Mouse (Mus musculus): ENCODE data around the gene Kcnd2. TPM values are rescaled to one million over a fixed set of nuclear protein-coding genes. Genes with fewer than 3 reads are reported as not detected.

Gene Kcnd2
- polyA plus RNA-seq, 1 experiment from 2014 or later, result 0.32 TPM

DNA sequence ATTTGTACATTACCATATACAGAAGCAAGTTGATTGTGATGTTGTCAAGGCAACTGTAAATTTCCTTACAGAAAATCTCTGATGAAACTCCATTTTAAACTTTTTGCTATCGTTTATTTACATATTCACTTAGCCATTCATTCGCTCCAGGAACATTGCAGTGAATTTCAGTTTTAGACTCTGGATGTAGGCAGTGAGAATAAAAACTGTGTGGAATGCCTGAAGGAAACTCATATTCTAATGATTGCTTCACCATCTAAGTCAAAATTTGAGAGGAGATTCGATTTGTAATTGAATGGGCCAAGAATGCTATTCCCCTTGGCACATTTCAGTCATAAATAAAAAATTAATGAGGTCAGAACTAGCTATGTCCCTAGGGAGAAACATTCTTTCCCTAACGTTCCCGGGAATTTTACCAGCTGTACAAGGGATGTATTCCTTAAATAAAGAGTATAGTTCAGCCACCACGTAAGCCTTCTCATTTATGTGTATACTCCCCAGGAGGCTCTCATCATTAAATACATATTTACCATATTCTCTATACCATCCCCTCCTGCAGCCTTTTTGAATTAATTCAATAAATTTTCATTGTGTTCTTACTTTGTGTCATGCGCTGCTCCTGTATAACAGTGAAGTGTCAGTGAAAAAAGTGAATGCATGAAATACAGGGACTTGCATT lies 394.2 kb downstream of the Kcnd2 start:
- Histone ChIP-seq H3K4me3 (no peak overlapping the region), H3K36me3 (replicated peaks) (no peaks in the 10 kb centered on the region), H3K27ac (replicated peaks) (no peak overlapping the region), H3K4me1 (no peaks in the 10 kb centered on the region), H3K27me3 (replicated peaks; ENCODE audit: low read depth, poor library complexity, severe bottlenecking) (no peaks in the 10 kb centered on the region), H3K9me3 (no peaks in the 10 kb centered on the region)
- 81% methylated on average over 7 of the region's 7 CpGs for WGBS
- no peak for DNase-seq (ENCODE audit: low spot score)

DNA sequence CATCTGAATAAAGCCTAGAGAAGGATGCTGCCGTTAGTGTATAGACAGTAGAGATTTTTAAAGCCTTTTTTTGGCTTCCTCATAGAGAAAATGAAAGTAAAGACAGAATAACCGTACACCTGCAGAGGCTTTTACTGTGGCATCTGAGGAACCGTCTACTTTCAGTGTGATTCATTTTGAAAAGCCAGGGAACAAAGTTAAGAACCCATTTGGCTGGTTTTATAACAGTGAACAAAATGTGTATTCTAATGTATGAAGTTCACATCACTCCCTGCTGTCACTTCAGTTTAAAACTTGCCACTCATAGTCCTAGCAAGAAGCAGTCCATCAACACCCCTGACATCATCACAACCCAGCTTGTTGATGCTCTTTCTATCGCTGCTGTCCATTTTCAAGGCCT lies 414.7 kb downstream of the Kcnd2 start:
- Histone ChIP-seq H3K27me3 (replicated peaks; ENCODE audit: low read depth, poor library complexity, severe bottlenecking) (no peaks in the 10 kb centered on the region), H3K9me3 (no peaks in the 10 kb centered on the region), H3K27ac (replicated peaks) (no peak overlapping the region), H3K36me3 (replicated peaks) (no peaks in the 10 kb centered on the region), H3K4me1 (no peaks in the 10 kb centered on the region), H3K4me3 (no peak overlapping the region)
- 86% methylated on average over 4 of the region's 4 CpGs for WGBS
- DNase-seq (ENCODE audit: low spot score), result no peak

DNA sequence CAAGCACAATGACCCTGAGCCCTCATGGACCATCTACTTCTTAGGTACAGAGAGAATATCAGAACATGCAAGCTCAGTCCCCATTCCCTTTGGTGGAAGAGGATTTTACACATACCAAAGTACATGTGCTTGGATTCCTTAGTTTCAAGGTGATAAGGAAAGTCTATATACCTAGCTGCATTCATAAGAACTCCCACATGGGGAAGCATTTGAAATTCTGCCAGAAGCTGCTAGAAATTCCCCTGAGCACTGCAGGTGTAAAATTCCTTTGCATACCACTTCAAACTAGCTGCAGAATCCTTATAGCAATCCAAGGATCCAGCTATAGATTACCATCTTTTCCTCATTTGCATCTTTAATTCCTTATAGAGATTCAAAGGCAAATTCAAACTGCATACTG lies 440.4 kb downstream of the Kcnd2 start:
- Histone ChIP-seq H3K9me3 (no peaks in the 10 kb centered on the region), H3K27me3 (replicated peaks; ENCODE audit: low read depth, poor library complexity, severe bottlenecking) (no peaks in the 10 kb centered on the region), H3K4me3 (no peak overlapping the region), H3K36me3 (replicated peaks) (no peaks in the 10 kb centered on the region), H3K4me1 (no peaks in the 10 kb centered on the region), H3K27ac (replicated peaks) (no peak overlapping the region)
- DNase-seq (ENCODE audit: low spot score), result no peak

DNA sequence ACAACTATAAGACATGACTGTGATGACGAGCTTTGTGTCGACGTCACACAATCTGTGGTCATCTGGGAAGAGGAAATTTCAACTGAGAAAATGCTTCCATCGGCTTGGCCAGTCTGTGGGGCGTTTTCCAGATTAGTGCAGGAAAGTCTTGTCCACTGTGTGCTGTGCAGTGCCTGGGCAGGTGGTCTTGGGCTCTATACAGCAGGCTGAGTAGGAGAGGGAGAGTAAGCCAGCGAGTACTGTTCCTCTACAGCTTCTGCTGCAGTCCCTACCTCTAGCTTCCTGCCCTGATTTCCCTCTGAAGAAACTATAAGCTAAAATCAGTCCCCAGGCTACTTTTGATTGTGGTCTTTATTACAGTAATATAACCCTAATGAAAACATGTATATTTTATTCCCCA lies 448.8 kb downstream of the Kcnd2 start:
- 87% methylated on average over 6 of the region's 6 CpGs for WGBS
- Histone ChIP-seq H3K4me1 (no peaks in the 10 kb centered on the region), H3K9me3 (no peaks in the 10 kb centered on the region), H3K27ac (replicated peaks) (no peak overlapping the region), H3K27me3 (replicated peaks; ENCODE audit: low read depth, poor library complexity, severe bottlenecking) (no peaks in the 10 kb centered on the region), H3K36me3 (replicated peaks) (no peaks in the 10 kb centered on the region), H3K4me3 (no peak overlapping the region)
- no peak for DNase-seq (ENCODE audit: low spot score)

DNA sequence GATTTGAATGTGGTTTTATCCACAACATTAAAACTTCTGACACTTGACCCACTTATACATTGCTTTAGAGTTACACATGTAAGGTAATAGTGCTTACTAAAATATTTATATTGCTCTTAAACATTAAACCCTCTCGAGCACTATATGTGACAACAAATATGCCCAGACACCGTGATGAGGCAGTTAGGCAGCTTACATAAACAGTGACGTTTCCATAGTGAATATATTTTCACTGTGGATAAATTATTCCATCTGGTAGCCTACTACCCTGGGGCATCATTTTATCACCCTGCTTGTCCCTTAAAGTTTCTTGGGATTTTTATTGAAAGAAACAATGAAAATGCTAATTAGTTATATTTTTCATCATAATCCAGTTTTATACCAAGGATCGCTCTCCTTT lies 449.3 kb downstream of the Kcnd2 start:
- no peak for DNase-seq (ENCODE audit: low spot score)
- 85% methylated on average over 4 of the region's 4 CpGs for WGBS
- no peak overlapping the region for H3K27ac ChIP-seq (replicated peaks)
- H3K9me3 ChIP-seq, result no peaks in the 10 kb centered on the region
- H3K27me3 ChIP-seq (replicated peaks; ENCODE audit: low read depth, poor library complexity, severe bottlenecking), result no peaks in the 10 kb centered on the region
- H3K4me1 ChIP-seq, result no peaks in the 10 kb centered on the region
- no peak overlapping the region for H3K4me3 ChIP-seq
- H3K36me3 ChIP-seq (replicated peaks), result no peaks in the 10 kb centered on the region

DNA sequence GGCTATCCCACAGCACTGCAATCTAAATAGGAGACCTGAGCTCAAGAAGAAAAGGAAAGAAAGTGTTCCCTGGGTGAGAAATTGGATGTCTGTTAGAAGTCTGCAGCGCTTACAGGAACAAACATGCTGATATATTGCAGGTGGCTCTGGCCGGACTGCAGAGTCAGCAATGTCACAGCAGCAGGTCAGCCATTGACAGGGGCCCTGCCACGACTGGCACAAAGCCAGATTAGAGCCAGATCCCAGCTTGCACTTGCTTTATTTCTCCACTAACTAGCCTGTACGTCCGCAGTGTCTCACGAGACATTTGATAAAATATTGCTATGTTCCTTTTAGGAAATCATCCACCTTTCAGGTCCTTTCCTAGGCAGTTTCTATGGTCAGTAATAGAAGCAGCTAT lies 468.9 kb downstream of the Kcnd2 start:
- 71% methylated on average over 6 of the region's 6 CpGs for WGBS
- Histone ChIP-seq H3K27me3 (replicated peaks; ENCODE audit: low read depth, poor library complexity, severe bottlenecking) (no peaks in the 10 kb centered on the region), H3K27ac (replicated peaks) (no peak overlapping the region), H3K36me3 (replicated peaks) (no peaks in the 10 kb centered on the region), H3K4me1 (no peaks in the 10 kb centered on the region), H3K9me3 (no peaks in the 10 kb centered on the region), H3K4me3 (no peak overlapping the region)
- DNase-seq (ENCODE audit: low spot score), result no peak

DNA sequence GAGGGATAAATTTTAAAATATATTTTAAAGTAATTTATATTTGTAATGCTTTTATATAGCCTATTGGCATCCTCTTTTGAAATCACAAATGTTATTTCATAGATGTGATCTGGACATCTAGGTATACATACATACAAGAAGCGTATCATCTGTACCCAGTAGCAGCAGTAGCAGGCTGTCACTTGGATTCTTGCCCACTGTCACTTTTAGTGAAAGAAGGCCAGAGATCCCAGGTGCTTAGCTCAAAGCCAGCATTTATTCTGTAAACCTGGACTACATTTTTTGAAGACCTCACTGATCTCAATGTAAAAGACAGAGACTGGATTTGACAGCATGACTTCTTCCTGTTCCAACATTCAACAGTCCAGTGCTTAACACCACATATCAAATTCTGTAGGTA lies 471.1 kb downstream of the Kcnd2 start:
- Histone ChIP-seq H3K9me3 (no peaks in the 10 kb centered on the region), H3K27ac (replicated peaks) (no peak overlapping the region), H3K4me3 (no peak overlapping the region), H3K4me1 (no peaks in the 10 kb centered on the region), H3K27me3 (replicated peaks; ENCODE audit: low read depth, poor library complexity, severe bottlenecking) (no peaks in the 10 kb centered on the region), H3K36me3 (replicated peaks) (no peaks in the 10 kb centered on the region)
- no peak for DNase-seq (ENCODE audit: low spot score)
- WGBS, result 95% methylated on average over 1 of the region's 1 CpGs

DNA sequence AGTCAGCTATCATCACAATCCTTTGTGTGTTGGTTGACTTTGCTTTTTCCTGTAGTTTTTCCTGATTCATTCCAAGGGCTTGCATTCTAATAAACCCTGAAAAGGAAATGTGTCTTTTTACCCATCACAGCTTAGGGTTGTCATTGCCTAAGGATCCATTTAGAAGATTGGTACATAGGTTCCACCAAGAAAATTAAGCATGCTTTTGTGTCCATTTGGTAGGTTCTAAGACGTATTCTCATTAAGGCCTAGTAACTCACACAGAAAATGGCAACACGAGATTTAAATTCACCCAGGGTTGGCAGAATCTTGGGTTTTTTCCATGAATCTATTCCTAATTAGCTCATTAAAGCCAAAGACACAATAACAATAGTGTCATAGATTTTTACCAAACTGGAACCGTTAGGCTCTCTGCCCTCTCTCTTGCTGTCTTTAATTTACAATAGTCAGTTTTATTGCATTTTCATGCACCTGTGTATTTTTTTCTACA lies 477.6 kb downstream of the Kcnd2 start:
- no peak for DNase-seq (ENCODE audit: low spot score)
- H3K27me3 ChIP-seq (replicated peaks; ENCODE audit: low read depth, poor library complexity, severe bottlenecking), result no peaks in the 10 kb centered on the region
- 87% methylated on average over 3 of the region's 3 CpGs for WGBS
- no peak overlapping the region for H3K4me3 ChIP-seq
- H3K4me1 ChIP-seq, result no peaks in the 10 kb centered on the region
- no peaks in the 10 kb centered on the region for H3K36me3 ChIP-seq (replicated peaks)
- no peaks in the 10 kb centered on the region for H3K9me3 ChIP-seq
- H3K27ac ChIP-seq (replicated peaks), result no peak overlapping the region

DNA sequence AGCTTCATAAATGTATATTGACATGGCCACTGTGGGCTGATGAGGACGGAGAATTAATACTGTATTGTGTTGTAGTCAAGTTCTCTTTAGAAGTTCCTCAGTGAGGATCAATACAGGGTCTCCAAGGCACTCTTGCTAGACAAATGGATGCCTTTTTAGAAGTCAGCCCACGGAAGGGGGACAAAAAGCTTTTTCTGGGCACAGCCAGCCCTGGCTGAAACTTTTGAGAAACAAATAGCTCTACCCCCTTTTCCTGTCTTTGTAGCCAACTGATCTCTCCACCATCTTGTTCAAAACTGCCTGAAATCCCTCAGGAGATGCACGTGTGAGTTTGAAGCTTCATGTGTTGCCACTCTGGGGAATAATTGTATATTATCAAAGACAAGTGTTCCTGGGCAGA lies 482.3 kb downstream of the Kcnd2 start:
- Histone ChIP-seq H3K4me1 (no peaks in the 10 kb centered on the region), H3K27me3 (replicated peaks; ENCODE audit: low read depth, poor library complexity, severe bottlenecking) (no peaks in the 10 kb centered on the region), H3K4me3 (no peak overlapping the region), H3K9me3 (no peaks in the 10 kb centered on the region), H3K27ac (replicated peaks) (no peak overlapping the region), H3K36me3 (replicated peaks) (no peaks in the 10 kb centered on the region)
- no peak for DNase-seq (ENCODE audit: low spot score)
- WGBS, result 74% methylated on average over 3 of the region's 3 CpGs

DNA sequence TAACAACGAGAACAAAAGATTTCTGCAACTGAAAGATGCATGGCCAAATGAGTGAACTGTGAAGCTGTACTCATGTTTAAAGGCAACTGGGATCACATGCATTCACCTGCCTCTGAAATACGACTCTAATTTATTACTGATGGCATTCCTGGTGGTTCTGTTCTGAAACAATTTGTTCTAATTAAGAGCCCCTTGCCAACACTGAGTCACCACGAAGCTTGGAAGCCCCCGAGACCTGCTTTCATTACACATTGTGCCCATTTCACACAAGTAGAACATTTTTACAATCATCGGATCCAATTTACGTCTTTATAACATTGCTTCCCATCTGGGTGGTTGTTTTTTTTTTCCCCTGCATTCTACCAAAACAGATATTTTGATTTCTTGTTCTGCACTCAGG lies 485.8 kb downstream of the Kcnd2 start:
- Histone ChIP-seq H3K27me3 (replicated peaks; ENCODE audit: low read depth, poor library complexity, severe bottlenecking) (no peaks in the 10 kb centered on the region), H3K4me3 (no peak overlapping the region), H3K9me3 (no peaks in the 10 kb centered on the region), H3K4me1 (no peaks in the 10 kb centered on the region), H3K36me3 (replicated peaks) (no peaks in the 10 kb centered on the region), H3K27ac (replicated peaks) (no peak overlapping the region)
- WGBS, result 78% methylated on average over 6 of the region's 6 CpGs
- no peak for DNase-seq (ENCODE audit: low spot score)

DNA sequence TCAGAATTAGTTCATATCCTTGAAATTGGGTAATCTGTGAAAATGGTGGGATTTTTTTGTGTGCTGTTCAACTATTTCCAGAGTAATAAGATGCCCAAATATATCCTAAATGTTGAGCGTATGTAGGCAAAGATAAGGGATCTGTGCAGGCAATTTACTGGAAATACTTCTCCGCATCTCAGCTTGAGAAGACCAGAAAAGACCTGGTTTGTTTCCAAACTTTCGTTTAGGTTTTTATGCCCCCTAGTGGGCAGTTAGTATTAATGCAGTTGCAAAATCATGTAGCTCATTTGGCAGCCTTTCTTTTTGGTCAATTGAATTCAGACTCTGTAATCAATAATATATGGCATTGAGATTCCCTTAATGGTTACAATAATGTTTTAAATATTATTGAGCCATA lies 493.9 kb downstream of the Kcnd2 start:
- 31% methylated on average over 3 of the region's 3 CpGs for WGBS
- DNase-seq (ENCODE audit: low spot score), result no peak

DNA sequence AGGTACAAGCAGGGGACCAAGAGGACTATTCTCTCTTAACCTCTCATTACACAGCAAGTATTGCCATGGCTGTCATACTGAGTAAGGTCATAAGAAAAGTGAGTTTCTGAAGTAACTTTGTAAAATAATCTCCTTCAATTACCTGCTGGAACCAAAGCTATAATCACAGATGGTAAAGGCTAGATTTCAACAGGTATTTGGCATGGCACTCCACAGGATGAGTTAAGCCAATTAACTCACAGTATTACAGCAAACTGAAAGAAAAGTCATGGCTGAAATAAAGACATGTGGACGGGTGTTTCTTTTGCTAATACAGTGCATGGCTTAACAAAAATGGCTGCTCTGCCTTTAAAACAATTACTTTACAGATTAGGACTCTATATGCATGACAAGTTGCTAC lies 503.8 kb downstream of the Kcnd2 start:
- WGBS, result 69% methylated on average over 1 of the region's 1 CpGs
- no peak for DNase-seq (ENCODE audit: low spot score)
- Histone ChIP-seq H3K9me3 (no peaks in the 10 kb centered on the region), H3K4me3 (no peak overlapping the region), H3K27me3 (replicated peaks; ENCODE audit: low read depth, poor library complexity, severe bottlenecking) (no peaks in the 10 kb centered on the region), H3K4me1 (no peaks in the 10 kb centered on the region), H3K27ac (replicated peaks) (no peak overlapping the region), H3K36me3 (replicated peaks) (no peaks in the 10 kb centered on the region)

More for the DNA sequence above, 493.9 kb downstream of the Kcnd2 start:
- Histone ChIP-seq H3K27ac (replicated peaks) (no peak overlapping the region), H3K4me1 (no peaks in the 10 kb centered on the region), H3K4me3 (no peak overlapping the region), H3K27me3 (replicated peaks; ENCODE audit: low read depth, poor library complexity, severe bottlenecking) (no peaks in the 10 kb centered on the region), H3K36me3 (replicated peaks) (no peaks in the 10 kb centered on the region), H3K9me3 (no peaks in the 10 kb centered on the region)

DNA sequence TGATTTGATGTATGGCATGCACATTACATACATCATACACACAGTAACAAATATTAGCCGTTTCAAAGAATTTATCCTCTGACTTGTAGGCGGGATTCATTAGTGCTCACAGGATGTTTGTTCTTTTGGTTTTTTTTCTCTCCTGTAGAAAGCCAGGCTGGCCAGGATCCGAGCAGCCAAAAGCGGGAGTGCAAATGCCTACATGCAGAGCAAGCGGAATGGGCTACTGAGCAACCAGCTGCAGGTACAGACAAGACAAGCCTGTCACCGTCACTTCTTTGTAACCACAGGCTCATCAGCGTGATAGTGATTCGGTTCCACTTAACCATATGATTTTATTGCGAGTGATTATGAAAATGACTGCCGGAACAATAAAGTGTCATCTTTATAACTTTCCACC lies 506.9 kb downstream of the Kcnd2 start:
- H3K9me3 ChIP-seq, result no peaks in the 10 kb centered on the region

More for the DNA sequence above, 506.9 kb downstream of the Kcnd2 start:
- 89% methylated on average over 10 of the region's 10 CpGs for WGBS
- no peak for DNase-seq (ENCODE audit: low spot score)
- H3K27ac ChIP-seq (replicated peaks), result no peak overlapping the region
- no peaks in the 10 kb centered on the region for H3K36me3 ChIP-seq (replicated peaks)
- H3K4me1 ChIP-seq, result no peaks in the 10 kb centered on the region
- H3K27me3 ChIP-seq (replicated peaks; ENCODE audit: low read depth, poor library complexity, severe bottlenecking), result no peaks in the 10 kb centered on the region
- H3K4me3 ChIP-seq, result no peak overlapping the region

Data from embryonic facial prominence, embryonic 10.5 days (tissue).